Mouse (Mus musculus) heart, embryonic 11.5 days (tissue): Measurements from ENCODE around the gene Usp39. TPM values are rescaled to one million over a fixed set of nuclear protein-coding genes. Genes with fewer than 3 reads are reported as not detected.

ENCODE experiments used
- ATAC-seq: fragments of 200-750 bp; cut with Nextera tagmentation; replicated peaks from 2 replicates; pipeline ENCODE4 v1.8.0; 2017; ENCODE audit warnings: moderate library complexity; ENCODE audit not compliant: insufficient number of reproducible peaks, low FRiP score, low TSS enrichment
- H3K27ac ChIP-seq: fragments of 300-500 bp; sonication (generic); 2 replicates; pipeline ENCODE4 v1.5.1; 2014; ENCODE audit warnings: mild to moderate bottlenecking, low read depth, low read length
- H3K27me3 ChIP-seq: fragments of 300-500 bp; sonication (generic); 2 replicates; pipeline ENCODE4 v1.6.1; 2014; ENCODE audit warnings: mild to moderate bottlenecking, low read length, mixed read lengths; ENCODE audit not compliant: control insufficient read depth, insufficient read depth
- H3K36me3 ChIP-seq: fragments of 300-500 bp; sonication (generic); 2 replicates; pipeline ENCODE4 v1.6.1; 2014; ENCODE audit warnings: mild to moderate bottlenecking, low read length, moderate library complexity, mixed read lengths; ENCODE audit not compliant: control insufficient read depth, insufficient read depth
- H3K4me1 ChIP-seq: fragments of 300-500 bp; sonication (generic); 2 replicates; pipeline ENCODE4 v1.6.1; 2014; ENCODE audit warnings: low read length; ENCODE audit not compliant: control insufficient read depth, insufficient read depth
- H3K4me2 ChIP-seq: fragments of 300-500 bp; sonication (generic); 2 replicates; pipeline ENCODE4 v1.6.1; 2014; ENCODE audit warnings: mild to moderate bottlenecking, moderate library complexity
- H3K4me3 ChIP-seq: fragments of 300-500 bp; sonication (generic); 2 replicates; pipeline ENCODE4 v1.5.1; 2014; ENCODE audit warnings: low read depth, low read length
- H3K9ac ChIP-seq: fragments of 300-500 bp; sonication (generic); 2 replicates; pipeline ENCODE4 v1.6.1; 2014; ENCODE audit warnings: mild to moderate bottlenecking, low read depth, low read length, moderate library complexity
- H3K9me3 ChIP-seq: fragments of 300-500 bp; sonication (generic); replicated peaks from 2 replicates; pipeline ENCODE4 v1.6.1; 2016; ENCODE audit warnings: low read length; ENCODE audit not compliant: control insufficient read depth
- WGBS: fragments of 180-500 bp; shearing (Covaris S2); extraction: QIAGEN DNeasy Blood & Tissue Kit; methylation state at CpG from one replicate; pipeline ENCODE4 v1.1.7; 2014; ENCODE audit not compliant: insufficient replicate concordance; 5-methylcytosine and 5-hydroxymethylcytosine counted together
- polyA plus RNA-seq: library from polyadenylated mRNA; unstranded; fragments of >200 nt; fragmentation: Nextera tagmentation; extraction: Ambion mirVana; gene quantifications from 2 replicates; pipeline ENCODE4 v1.2.1, GENCODE M21; 2014

Usp39 gene
- polyA plus RNA-seq, 1 experiment from 2014 or later: 54.5 TPM

DNA sequence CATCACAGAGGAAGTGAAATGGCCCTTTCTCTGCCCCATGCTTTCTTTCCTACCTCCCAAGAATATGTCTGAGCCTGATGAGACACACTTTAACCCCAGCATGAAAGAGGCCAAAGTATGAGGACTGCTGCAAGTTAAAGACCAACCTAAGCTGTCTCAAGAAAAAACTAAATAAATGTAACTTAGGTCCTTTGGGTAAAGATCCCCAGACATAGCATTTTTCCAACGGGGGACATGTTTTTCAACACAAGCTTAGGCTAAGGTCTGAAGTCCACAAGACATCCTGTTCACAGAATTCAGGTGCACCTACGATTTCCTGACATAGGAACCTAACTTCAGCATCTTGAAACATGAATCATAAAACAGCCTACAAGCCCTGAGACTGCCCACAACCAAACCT lies 5.2 kb upstream of the Usp39 start:
- H3K4me1 ChIP-seq: peaks cover 22% of the 10 kb centered on the region
- H3K27ac ChIP-seq: no peak overlapping the region
- no peak overlapping the region for H3K4me3 ChIP-seq
- no peaks in the 10 kb centered on the region for H3K9me3 ChIP-seq
- no peaks in the 10 kb centered on the region for H3K27me3 ChIP-seq
- 87% methylated on average over 2 of the region's 2 CpGs for WGBS
- no peak overlapping the region for H3K4me2 ChIP-seq
- ATAC-seq: no peak
- peaks cover 7% of the 10 kb centered on the region; the same call in 1 of the 2 replicates for H3K36me3 ChIP-seq
- H3K9ac ChIP-seq: no peak overlapping the region

DNA sequence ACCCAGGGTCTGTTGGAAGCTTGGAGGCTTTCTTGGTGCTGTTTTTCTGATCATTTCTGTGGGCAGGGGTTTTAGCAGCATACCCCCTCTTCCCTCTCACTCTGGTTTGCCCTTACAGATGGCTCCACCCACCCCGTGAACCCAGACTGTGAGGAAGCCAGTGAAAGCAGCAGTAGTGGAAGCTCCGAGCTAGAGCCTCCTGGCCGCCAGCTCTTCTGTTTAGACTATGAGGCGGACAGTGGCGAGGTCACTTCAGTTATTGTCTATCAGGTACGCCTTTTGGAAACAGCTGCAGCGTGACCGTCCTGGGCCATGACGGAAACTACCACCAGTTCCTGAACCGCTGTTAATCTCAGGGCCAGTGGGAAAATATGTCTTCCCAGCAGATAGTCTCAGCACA lies 3.4 kb upstream of the Usp39 start:
- H3K9me3 ChIP-seq: no peaks in the 10 kb centered on the region
- peaks cover 7% of the 10 kb centered on the region; the same call in 1 of the 2 replicates for H3K36me3 ChIP-seq
- no peak overlapping the region for H3K9ac ChIP-seq
- H3K27ac ChIP-seq: no peak overlapping the region
- no peaks in the 10 kb centered on the region for H3K27me3 ChIP-seq
- peak overlapping the region; percentile 79; the same call in 1 of the 2 replicates for H3K4me2 ChIP-seq
- WGBS: 72% methylated on average over 10 of the region's 10 CpGs
- no peak overlapping the region for H3K4me3 ChIP-seq
- no peak for ATAC-seq
- H3K4me1 ChIP-seq: peaks cover 26% of the 10 kb centered on the region

DNA sequence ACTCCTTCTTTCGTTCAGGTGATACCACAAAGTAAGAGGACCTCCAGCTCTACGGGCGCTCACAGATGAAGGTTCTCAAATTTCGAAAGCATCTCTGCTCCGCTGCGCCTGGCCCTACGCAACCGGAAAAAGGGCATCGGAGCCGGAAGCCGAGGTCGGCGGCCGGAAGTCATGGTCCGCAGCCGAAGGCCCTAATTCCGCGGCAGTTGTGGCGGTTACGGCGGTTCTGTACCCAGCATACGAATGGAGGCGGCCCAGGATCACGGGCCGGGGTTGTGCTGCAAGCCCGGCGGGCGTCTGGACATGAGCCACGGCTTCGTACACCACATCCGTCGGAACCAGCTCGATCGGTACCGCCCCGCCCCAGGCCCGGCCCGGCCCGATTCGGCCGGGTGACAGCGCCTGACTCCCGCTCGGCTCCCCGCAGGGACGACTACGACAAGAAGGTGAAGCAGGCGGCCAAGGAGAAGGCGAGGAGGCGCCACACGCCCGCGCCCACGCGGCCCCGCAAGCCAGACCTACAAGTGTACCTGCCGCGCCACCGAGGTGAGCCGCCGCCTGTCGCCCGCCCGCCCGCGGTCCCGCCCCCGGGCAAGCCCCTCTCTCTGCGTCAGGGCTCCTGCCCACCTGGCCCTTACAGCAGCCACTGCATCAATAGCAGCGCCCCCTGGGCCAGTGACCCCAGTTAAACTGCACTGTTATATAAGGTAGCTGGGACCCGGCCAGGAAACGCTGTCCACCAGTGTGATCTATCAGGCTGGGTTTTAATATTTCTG lies 2.4 kb upstream of the Usp39 start, which contains the start of gene 0610030E20Rik:
TSS of gene 0610030E20Rik (plus strand) at position 152 of the 776 bp plus-strand sequence.
- peak within 1 kb of the TSS; percentile 88 for H3K27ac ChIP-seq
- H3K27me3 ChIP-seq: no peaks in the 10 kb centered on the region
- peak; percentile 70 for ATAC-seq
- H3K9ac ChIP-seq: peak within 1 kb of the TSS; percentile 91
- peak within 1 kb of the TSS; percentile 79 for H3K4me2 ChIP-seq
- H3K36me3 ChIP-seq: peaks cover 7% of the 10 kb centered on the region
- peaks cover 21% of the 10 kb centered on the region for H3K4me1 ChIP-seq
- peak within 1 kb of the TSS; percentile 83 for H3K4me3 ChIP-seq
- H3K9me3 ChIP-seq: no peaks in the 10 kb centered on the region
- under 1% methylated on average over 72 of the region's 72 CpGs for whole genome bisulfite sequencing

DNA sequence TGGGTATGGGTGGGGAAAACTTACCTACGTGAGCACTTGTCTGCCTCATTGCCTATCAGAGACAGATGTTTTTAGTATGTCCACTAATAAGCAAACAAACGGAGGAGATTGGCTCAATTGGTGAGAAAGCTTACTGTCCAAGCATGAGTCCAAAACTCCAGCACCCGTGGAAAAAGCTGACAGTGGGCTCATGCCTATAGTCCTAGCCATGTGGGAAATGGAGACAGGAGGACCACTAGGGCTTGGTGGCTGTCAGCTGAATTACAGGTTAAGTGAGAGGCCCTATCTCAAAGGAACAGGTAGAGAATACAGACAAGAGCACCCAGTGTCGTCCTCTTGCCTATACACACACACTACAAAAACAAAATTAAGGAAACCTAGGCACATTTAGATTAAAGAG lies 1.3 kb upstream of the Usp39 start:
- H3K4me1 ChIP-seq: peaks cover 19% of the 10 kb centered on the region
- ATAC-seq: no peak
- H3K36me3 ChIP-seq: peaks cover 7% of the 10 kb centered on the region
- no peak overlapping the region for H3K27ac ChIP-seq
- H3K27me3 ChIP-seq: no peaks in the 10 kb centered on the region
- H3K4me3 ChIP-seq: no peak overlapping the region
- H3K9ac ChIP-seq: no peak overlapping the region
- no peak overlapping the region for H3K4me2 ChIP-seq
- H3K9me3 ChIP-seq: no peaks in the 10 kb centered on the region
- WGBS: 80% methylated on average over 4 of the region's 4 CpGs

DNA sequence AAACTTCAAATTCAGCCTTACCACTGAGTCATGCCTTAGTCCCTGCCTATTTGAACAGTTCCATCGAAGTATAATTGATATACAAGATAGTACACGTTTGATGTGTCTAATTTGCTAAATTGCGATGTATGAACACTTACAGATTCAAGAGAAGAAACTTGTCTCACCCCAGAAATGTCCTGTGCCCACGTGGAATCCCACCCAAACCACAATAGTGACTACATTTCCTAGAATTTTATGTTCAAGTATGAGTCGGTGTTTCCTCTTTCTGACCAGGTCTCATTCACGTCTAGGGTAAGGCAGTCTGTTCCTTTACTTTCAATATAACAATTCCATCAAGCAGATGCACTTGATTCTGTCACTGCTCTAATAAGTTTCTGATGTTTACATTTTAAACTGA lies 649 bp upstream of the Usp39 start:
- Histone ChIP-seq H3K27ac (no peak overlapping the region), H3K4me1 (peaks cover 19% of the 10 kb centered on the region), H3K9ac (peak overlapping the region; percentile 88), H3K36me3 (peaks cover 7% of the 10 kb centered on the region), H3K4me3 (peak overlapping the region; percentile 76; the same call in 1 of the 2 replicates), H3K4me2 (peak overlapping the region; percentile 70), H3K9me3 (no peaks in the 10 kb centered on the region), H3K27me3 (no peaks in the 10 kb centered on the region)
- no peak for ATAC-seq
- WGBS: 38% methylated on average over 6 of the region's 6 CpGs

DNA sequence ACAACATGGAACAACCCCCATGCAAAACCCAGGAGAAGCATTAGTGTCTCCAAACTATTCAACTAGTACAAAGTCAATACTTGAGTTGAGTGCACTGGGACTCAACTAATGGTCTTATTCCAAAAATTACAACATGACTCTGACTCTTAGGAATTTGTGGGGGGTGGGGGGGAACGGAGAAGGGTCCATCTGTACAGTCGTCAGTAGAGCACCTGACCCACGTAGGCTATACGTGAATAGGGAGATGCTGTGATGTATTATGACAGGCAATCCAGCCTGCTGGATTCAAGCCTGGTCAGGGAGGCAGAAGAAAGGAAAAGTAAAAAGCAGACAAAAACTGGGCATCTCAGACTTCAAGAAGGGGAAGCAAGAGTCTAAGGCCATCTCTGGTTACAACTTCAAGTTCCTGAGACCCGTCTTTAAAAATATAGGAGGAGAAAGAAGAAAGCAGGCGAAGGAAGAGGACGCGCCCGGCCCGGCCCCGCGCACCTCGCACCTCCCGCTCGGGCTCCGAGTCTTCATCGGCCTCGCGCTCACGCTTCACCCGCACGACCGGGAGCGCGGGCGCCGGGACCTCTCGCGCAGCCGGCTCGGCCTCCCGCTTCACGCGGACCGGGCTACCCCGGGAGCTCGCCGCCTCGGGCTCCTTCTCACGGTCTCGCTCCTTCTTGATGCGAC lies 449 bp downstream of the Usp39 start:
- peak; percentile 9; the same call in 1 of the 2 replicates for ATAC-seq
- peaks cover 4% of the 10 kb centered on the region for H3K36me3 ChIP-seq
- H3K27ac ChIP-seq: peak overlapping the region; percentile 31
- under 1% methylated on average over 42 of the region's 42 CpGs for WGBS
- H3K27me3 ChIP-seq: no peaks in the 10 kb centered on the region
- H3K4me2 ChIP-seq: peak overlapping the region; percentile 70
- H3K9me3 ChIP-seq: no peaks in the 10 kb centered on the region
- peak overlapping the region; percentile 88 for H3K9ac ChIP-seq
- peaks cover 19% of the 10 kb centered on the region for H3K4me1 ChIP-seq
- peak overlapping the region; percentile 76 for H3K4me3 ChIP-seq

DNA sequence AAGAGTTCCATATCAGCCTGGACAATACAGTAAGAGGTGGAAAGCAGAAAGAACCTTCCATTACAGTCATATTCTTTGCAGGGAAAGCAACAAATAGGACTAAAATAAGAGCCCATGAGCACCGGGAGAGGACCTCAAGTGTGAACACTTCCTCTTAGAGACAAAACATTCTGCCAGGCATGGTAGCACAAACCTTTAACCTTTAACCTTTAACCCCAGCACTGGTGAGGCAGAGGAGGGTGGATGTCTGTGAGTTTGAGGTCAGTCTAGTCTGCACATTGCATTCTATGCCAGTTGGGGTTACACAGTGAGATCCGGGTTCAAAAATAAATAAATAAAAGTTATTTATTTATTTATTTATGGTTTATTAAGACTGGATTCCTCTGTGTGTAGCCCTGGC lies 4.5 kb downstream of the Usp39 start:
- H3K9ac ChIP-seq: no peak overlapping the region
- no peak overlapping the region for H3K4me2 ChIP-seq
- peaks cover 25% of the 10 kb centered on the region for H3K36me3 ChIP-seq
- no peaks in the 10 kb centered on the region for H3K9me3 ChIP-seq
- no peak overlapping the region for H3K4me3 ChIP-seq
- H3K4me1 ChIP-seq: peaks cover 9% of the 10 kb centered on the region; the same call in 1 of the 2 replicates
- 64% methylated on average over 2 of the region's 2 CpGs for WGBS
- no peak overlapping the region for H3K27ac ChIP-seq
- no peaks in the 10 kb centered on the region for H3K27me3 ChIP-seq
- no peak for ATAC-seq

DNA sequence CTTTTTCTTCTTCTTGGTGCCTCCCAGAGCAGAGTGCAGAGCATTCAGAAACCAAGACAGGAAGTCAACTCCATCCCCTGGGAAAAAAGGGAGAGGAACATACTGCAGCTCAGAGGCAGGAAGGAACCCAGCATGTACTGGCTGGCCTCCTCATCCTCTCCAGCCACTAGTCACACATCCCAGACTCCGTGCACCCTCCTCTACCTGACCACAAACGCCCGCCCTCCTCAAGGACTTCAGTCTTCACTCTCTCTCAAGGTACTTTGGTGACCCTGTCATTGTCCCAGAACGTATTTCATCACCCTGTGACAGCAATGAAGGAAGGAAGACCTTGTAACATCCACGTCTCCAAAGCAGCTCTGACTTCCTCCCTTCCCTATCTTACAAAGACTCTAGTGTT lies 11.9 kb downstream of the Usp39 start:
- H3K27ac ChIP-seq: no peak overlapping the region

More for the DNA sequence above, 11.9 kb downstream of the Usp39 start:
- peaks cover 3% of the 10 kb centered on the region; the same call in 1 of the 2 replicates for H3K4me1 ChIP-seq
- H3K36me3 ChIP-seq: peaks cover 40% of the 10 kb centered on the region
- no peak overlapping the region for H3K9ac ChIP-seq
- WGBS: 51% methylated on average over 5 of the region's 5 CpGs
- ATAC-seq: no peak
- no peak overlapping the region for H3K4me3 ChIP-seq
- no peak overlapping the region for H3K4me2 ChIP-seq
- no peaks in the 10 kb centered on the region for H3K27me3 ChIP-seq
- no peaks in the 10 kb centered on the region for H3K9me3 ChIP-seq
